Mouse (Mus musculus) left cerebral cortex, postnatal 36 days (tissue): Measurements from ENCODE around the gene Sar1b. TPM values are rescaled to one million over a fixed set of nuclear protein-coding genes. Genes with fewer than 3 reads are reported as not detected.
"Not testable (repeated sequence)": the region's sequence is repeated elsewhere in the genome, so short reads cannot be mapped to it uniquely, and the experiment has no call there.

Experiments used
- DNase-seq, 2 experiments: peaks; one replicate each; pipeline ENCODE4 v3.0.0; 2021 to 2022; ENCODE audit warnings: low spot score in 2 of 2, mixed read lengths in 1 of 2
- intact Hi-C: fragments of 180-260 bp; cut with DNase I; formaldehyde crosslinking; loops from one replicate; pipeline ENCODE4 v1.15.1; 2025
- total RNA-seq, 2 experiments: library from RNA; stranded (reverse); gene quantifications; 2 replicates each; pipeline ENCODE4 v1.2.3; 2021

The Sar1b gene
- total RNA-seq, result 10 to 100 TPM; 63.1 to 65.0 TPM

DNA sequence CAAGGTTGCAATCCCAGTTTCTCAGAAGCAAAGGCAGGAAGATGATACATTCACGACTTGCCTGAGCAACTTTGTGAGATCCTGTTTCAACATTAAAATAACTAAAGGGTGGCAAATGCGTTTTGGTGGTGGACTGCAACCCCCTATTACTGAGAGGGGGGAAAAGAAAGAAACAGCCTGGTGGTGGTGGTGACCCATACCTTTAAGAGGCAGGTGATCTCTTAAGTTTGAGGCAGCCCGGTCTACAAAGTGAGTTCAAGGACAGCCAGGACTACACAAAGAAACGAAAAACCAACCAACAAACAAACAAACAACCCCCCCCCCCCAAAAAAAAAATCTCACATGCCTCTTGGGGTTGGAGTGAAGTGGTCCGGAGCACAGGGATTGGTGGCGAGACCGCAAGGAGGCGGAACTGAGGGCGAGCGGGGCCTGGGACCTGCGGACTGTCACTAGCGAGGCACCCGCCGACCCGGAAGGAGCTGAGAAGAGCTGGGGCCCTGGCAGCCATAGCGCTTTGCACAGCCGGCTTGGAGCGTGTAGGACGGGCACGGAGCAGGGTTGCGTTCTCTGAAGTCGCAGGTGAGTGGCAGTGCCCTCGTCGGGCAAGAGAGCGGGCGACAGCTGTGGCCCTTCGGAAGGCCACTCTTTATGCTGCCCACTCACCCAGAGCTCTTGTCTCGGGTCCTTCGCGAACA, at the start of gene Sar1b, which contains the start of gene Sec24a:
TSS of gene Sar1b (plus strand) at position 475 of the 695 bp plus-strand sequence.
TSS of gene Sec24a (minus strand) at position 422 of the 695 bp plus-strand sequence.
- DNase-seq, result peak; percentile 81
- intact Hi-C loops, result no loop called here

DNA sequence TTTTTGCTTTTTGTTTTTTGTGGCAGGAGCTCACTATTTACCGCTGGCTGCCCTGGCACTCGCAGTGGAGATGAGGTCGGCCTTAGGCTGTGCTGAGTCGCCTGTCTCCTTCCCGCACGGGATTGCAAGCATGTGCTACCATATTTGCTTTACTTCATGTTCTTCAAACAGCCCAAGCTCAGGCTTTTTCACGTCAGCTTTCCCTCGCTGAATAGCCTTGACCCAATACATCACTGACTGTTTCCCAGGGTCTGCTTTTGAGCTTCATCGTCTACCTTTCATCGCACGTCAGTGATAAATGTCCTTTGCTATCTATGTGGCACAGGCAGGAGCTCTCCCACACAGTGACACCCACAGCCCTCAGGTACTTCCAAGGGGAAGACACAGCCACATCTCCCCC, 42.4 kb upstream of the Sar1b start:
- intact Hi-C loops, result no loop called here
- DNase-seq, result no peak

DNA sequence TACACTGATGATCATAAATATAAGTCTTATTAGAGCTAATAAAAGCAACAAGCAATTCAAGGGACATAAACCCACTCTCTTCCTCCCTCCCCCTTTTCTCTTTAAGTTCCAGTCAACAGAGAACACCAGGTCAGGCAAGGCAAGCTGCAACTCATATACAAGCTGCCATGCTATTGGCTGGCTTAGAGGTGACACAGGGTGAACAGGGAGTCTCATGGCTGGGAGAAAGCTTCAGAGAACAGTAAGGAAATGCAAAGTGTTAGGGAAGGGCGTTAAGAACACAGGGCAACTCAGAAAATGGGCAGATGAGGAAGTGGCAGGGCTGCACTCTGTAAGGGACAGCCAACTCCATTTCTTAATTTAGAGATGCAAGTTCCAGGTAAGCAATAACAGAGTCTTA, 30.6 kb upstream of the Sar1b start:
- intact Hi-C loops, result no loop called here
- no peak for DNase-seq

DNA sequence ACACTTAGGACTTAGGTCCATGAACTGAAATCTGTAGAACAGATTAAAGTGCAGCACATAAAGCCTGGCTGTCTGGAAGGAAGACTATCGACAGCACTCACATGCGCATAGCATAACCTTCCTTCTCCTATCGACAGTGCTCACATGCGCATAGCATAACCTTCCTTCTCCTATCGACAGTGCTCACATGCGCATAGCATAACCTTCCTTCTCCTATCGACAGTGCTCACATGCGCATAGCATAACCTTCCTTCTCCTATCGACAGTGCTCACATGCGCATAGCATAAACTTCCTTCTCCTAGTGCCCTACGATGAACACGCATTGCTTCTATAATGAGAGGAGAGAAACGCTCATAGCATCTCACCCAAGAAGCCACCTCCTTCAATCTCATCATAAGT, 29.3 kb upstream of the Sar1b start:
- intact Hi-C loops, DNase-seq: not testable (repeated sequence)

- intact Hi-C loops, result no loop called here
- DNase-seq, result no peak
Measured at GRCm38 (mm10) chr11:51738651-51739403, 24.7 kb upstream of the Sar1b start.

GRCm38 (mm10) chr11:51740701-51741100, 22.8 kb upstream of the Sar1b start:
- intact Hi-C loops, result no loop called here
- DNase-seq, result no peak

- intact Hi-C loops, result no loop called here
- no peak for DNase-seq
Measured at GRCm38 (mm10) chr11:51746096-51746495, 17.4 kb upstream of the Sar1b start.

- DNase-seq, intact Hi-C loops: not testable (repeated sequence)
Measured at GRCm38 (mm10) chr11:51751623-51752225, 11.8 kb upstream of the Sar1b start.

DNA sequence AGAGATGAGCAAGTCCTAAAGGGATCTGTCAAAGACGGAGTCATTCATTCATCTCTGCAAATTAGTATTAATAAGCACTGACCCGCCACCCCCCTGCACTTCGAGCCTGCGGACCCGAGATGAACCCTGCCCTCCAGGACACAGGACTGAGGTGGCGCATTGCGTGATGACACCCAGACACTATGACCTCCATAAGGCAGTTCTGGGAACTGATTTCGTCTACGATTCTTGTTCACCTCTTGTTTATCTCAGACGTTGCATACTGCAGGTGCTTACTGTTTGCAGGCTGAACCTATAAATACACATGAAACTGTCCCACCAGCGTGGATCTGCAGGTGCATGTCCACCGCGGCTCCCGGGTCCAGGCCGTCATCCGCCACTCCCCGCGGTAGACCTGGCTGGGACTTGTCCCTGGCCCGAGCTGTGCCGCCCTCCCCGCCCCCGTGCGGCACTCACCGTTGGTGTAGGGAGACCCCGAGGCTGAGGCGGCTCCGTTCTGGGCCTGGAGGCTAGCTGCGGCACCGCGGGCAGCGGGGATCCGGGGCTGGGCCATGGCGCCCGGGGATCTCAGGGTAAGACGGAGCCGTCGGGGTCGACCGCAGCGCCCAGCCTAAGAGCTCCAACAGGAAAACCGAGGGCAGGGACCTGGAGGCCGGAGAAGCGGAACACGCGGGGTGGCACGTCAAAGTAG, 7.7 kb upstream of the Sar1b start:
- no peak for DNase-seq
- intact Hi-C loops, result no loop called here

DNA sequence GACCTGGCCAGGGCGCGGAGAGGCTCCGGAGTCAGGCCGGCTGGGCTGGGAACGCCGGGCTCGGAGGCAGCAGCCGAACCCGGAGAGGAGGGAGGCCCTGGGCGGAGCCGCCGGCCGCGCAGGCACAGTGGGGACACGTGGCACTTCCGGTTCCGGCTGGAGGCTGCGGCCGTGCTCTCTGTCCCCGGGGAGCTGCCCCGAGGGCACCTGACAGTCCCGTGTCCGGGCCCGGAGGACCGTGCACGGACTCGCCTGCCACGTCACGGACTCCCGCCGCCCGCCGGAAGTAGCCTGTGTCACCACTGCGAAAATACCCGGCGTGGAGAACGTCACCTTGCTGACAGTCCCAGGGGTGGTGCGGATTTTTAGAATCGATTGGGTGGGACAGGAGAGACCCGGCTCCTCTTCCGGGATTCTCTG, 7.1 kb upstream of the Sar1b start:
- intact Hi-C loops, result no loop called here
- peak; percentile 90 to 93 for DNase-seq

DNA sequence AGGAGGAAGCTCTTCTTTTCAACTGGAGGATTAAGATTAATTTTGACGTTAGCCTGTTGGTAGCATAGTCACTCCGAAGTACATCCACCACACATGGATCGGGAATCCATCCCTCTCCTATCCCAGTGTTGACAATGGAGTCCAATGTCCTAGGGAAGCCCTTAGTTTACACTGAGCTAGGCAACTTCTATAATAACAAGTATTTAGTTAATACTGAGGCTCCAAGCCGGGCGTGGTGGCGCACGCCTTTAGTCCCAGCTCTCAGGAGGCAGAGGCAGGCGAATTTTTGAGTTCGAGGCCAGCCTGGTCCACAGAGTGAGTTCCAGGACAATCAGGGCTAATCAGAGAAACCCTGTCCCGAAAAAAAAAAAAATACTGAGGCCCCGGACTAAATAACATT, 6.5 kb upstream of the Sar1b start:
- intact Hi-C loops, result no loop called here

GRCm38 (mm10) chr11:51757625-51758024, 5.9 kb upstream of the Sar1b start:
- intact Hi-C loops, result no loop called here
- DNase-seq, result no peak

More for the DNA sequence above, 6.5 kb upstream of the Sar1b start:
- no peak for DNase-seq

DNA sequence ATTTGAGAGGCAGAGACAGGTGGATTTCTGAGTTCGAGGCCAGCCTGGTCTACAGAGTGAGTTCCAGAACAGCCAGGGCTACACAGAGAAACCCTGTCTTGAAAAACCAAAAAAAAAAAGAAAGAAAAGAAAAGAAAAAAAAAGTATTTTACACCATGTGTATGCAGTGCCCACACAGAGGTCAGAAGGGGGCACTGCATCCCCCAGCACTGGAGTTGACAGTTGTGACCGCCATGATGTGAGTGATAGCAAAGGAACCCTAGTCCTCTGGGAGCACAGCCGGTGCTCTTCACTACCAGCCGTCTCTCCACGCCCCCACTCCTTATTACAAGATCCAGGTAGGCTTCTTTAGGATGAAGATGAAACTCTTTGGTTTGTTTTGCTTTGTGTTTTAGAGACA, 5.3 kb upstream of the Sar1b start:
- DNase-seq, intact Hi-C loops: not testable (repeated sequence)

DNA sequence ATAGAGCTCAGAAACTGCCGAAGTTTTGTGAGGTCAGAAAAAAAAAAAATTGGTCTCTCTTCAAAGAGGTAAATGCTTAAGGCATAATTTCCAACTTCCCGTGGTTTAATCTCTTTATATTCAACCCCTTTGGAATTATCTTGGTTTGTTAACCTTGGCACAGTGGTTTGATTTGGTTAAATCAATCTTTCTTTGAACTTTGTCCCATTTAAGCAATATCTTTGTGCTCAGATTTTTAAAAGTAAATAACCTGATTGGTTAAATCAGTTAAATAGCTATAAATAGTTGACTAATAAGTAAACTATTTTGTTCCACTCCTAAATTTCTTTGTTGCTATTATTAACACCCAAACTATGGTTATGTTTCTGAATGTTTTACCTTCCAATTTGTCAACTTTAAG, 4.2 kb upstream of the Sar1b start:
- DNase-seq, result no peak
- intact Hi-C loops, result no loop called here

- no peak for DNase-seq
- intact Hi-C loops, result no loop called here
Measured at GRCm38 (mm10) chr11:51759941-51760657, 3.4 kb upstream of the Sar1b start.

- no peak for DNase-seq
- intact Hi-C loops, result no loop called here
Measured at GRCm38 (mm10) chr11:51761241-51761640, 2.2 kb upstream of the Sar1b start.

DNA sequence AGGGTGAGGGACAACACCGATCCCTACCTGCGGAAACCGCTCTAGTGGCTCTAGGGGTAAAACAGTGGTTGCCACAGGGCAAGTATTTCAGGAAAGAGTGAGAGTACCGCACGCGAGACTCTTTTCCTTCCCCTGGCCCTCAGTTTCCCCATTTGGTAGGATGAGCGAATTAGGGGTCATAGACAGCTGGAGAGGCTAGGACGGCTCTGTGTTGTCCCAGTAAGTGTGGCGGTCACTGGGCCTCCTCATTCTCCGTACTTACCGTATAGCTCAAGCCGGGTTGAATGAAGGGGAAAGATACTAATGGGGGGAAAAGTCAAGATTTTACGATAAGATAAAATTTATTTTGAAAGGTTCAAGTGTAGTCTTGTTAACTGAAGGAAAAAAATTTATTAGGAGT, 468 bp downstream of the Sar1b start:
- intact Hi-C loops, result no loop called here

GRCm38 (mm10) chr11:51764816-51765215, 1.3 kb downstream of the Sar1b start:
- intact Hi-C loops, result no loop called here
- no peak for DNase-seq

More for the DNA sequence above, 468 bp downstream of the Sar1b start:
- no peak for DNase-seq

DNA sequence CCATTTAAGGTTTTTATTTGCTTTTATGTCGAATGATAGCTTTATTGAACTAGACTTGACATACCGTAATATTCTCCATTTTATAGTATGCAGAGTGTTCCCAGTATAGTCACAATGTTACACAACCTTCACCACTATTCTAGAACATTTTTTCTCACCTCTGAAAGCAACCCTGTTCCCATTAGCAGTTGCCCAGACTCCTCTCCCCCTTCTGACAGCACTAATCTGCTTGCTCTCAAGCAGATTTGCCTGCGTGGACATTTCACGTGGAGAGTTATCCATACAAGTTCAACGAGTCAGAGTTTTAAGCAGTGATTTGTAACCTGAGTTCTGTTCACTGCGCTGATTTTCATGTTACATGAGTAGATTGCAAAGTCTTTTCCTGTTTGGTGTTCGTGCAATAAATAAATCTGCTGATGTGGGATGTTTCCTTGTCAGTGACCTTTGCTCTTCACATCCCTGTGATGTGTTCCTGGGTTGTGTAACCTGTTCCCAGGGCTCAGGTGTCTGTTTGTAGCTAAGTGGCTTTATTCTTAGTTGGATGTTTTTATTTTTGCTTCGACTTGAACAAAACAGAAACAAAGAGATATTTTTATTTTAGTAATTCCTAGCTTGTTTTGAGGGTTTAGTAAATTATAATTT, 4.2 kb downstream of the Sar1b start:
- no peak for DNase-seq
- intact Hi-C loops, result no loop called here
